Mouse (Mus musculus) thymus, postnatal 25 days (tissue): Measurements from ENCODE around the gene Dennd6a.

ENCODE experiments used
- DNase-seq: peaks from one replicate; pipeline ENCODE4 v3.0.0; 2022

Dennd6a gene

DNA sequence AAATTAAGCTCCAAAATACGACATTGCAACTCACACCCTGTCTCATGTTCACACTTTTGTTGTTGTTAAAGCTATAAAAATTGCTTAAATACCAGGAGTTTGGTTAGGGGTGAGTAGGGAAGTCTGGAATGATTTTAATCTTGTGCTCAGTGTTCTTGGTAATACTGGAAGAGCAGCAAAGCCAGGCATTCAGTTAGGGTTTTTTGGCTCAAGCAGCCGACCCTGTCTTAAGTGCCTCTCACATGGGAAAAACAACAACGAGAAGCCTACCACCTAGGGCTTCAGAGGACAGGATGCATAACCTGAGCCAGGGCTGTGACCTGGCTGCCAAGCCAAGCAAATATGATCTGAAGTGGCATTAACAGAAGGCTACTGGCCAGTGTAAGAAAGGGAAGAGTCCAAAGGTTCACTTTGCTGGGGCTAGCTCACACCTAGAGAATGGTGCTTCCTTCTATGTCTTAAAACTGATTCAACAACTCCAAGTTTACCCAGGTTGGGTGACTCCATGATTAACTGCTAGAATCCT lies 2.7 kb downstream of the Dennd6a start:
- DNase-seq, result no peak

- no peak for DNase-seq
Observed at GRCm38 (mm10) chr14:26578791-26579191, 5.1 kb downstream of the Dennd6a start.

- peak; percentile 84 for DNase-seq
Observed at GRCm38 (mm10) chr14:26579346-26580343, 6.0 kb downstream of the Dennd6a start.

DNA sequence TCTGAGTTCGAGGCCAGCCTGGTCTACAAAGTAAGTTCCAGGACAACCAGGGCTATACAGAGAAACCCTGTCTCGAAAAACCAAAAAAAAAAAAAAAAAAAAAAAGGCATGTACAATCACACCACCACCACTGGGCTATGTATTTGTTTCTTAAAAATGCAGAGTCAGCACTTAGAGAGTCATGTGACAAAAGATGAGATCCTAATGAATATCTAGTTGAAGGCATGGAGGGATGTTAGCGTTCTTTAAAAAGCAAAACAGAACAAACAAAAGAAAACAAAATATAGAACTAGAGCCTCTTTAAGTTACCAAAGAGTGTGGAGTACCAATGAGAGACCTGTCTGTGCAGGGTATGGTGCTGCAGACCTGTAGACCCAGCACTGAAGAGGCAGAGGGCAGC lies 10.0 kb downstream of the Dennd6a start:
- DNase-seq, result no peak

DNA sequence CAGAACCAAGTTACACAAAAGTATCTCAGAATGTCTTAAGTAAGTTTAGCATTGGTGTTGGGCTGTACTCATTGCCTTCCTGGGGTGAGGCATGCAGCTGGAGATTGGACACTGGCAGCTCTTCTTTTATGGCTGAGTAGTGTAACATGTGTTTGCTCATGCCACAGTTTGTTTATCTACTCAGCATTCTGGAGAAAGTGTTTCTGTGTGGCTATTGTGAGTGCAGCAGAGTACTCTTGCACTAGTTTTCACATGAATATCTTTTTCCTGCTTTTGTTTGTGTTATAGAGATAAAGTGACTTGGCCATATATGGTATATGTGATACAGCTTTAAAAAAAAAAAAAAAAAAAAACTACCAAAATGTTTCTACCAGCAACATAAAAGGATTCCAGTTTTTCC lies 13.5 kb downstream of the Dennd6a start:
- DNase-seq, result no peak

DNA sequence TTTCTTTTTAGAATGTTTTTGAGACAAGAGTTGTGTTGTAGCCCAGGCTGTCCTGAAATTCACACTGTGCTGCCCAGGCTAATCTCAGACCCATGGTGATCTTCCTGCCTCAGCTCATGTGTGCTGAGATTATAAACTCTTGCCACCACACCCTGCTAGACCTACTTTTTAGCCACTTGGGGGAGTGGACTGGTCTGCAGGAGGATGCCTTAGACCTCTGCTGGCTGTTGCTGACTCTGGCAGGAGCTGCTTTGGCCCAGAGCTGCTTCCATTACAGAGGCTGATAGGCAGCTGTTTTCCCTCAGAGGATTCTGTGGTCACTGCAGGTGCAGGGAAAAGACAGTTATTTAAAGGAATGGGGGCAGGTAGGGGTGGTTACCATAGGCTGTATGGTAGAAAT lies 17.7 kb downstream of the Dennd6a start:
- DNase-seq, result no peak

DNA sequence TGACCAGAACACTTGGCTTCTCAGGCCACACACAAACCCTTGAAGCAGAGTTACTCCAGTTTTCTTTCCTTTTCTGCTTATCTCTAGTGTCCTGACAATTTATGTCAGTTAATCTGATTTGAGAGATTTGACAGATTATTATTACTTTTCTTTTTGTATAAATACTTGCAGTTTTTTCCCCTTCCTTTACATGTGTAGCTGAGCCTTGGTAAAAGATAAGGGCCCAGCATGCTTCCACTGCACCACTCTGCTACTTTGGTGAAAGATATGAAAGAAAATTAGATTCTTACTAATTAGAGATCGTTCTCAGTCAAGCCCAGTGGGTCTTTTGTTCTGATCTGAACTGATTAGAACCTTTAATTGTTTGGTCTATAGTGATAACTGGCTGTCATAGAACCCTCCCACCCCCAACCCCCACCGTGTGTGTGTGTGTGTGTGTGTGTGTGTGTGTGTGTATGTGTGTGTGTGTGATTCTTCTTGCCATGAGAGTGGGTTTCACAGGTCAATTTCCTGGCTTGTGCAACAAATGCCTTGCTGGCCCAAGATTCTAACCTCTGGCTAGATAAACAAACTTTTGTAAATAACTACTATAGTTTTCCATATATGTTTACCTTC lies 19.7 kb downstream of the Dennd6a start:
- DNase-seq, result no peak

GRCm38 (mm10) chr14:26595167-26595566 lies 21.5 kb downstream of the Dennd6a start:
- DNase-seq, result no peak

DNA sequence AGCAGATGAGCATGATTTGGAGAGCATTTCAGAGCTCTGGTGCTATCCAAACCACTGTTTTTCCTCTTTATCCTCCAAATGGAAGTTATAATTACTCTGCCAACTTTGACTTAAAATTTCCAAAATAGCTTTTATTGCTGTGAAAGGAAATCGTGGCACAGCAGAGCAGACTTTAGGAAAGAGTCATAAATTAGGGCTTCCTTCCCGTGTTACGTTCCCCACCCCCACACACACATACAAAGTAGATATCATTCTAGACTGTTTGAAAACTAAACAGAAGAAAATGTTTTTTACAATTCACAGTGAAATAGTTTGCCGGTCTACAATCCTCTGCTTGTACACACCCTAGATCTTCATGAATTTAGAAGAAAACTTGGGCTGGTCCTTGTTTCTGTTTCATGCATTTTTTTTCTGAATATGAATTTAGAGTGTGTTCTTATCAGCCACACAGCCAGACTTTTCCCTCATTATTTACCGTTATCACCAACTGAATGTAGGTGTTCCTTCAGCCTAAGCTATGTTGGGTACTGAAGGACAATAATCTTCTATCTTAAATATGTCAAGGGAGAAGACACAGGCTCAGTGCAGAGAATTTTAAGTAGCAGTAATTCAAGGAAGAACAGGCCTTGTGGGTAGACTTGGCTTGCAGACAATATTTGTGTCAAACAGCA lies 22.2 kb downstream of the Dennd6a start:
- DNase-seq, result no peak

GRCm38 (mm10) chr14:26605354-26605753 lies 31.7 kb downstream of the Dennd6a start:
- no peak for DNase-seq

GRCm38 (mm10) chr14:26609674-26610073 lies 36.0 kb downstream of the Dennd6a start:
- no peak for DNase-seq

DNA sequence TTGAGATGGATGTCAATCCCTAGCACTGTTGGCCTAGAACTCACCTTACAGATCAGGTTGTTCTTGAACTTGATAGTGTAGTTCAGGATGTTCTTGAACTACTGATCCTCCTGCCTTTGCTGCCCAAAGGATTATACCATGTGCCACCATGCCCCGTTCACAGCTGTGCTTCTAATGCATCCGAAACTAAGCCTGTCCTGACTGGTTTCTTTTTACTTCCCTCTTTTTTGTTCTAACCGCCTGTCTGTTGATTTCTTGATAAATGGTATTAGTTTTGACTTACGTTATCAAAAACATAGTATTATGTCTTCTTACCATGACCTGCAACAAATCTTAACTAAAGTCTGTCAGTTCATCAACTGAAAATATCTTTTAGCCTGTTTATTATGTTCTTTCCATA lies 37.0 kb downstream of the Dennd6a start:
- DNase-seq, result no peak

DNA sequence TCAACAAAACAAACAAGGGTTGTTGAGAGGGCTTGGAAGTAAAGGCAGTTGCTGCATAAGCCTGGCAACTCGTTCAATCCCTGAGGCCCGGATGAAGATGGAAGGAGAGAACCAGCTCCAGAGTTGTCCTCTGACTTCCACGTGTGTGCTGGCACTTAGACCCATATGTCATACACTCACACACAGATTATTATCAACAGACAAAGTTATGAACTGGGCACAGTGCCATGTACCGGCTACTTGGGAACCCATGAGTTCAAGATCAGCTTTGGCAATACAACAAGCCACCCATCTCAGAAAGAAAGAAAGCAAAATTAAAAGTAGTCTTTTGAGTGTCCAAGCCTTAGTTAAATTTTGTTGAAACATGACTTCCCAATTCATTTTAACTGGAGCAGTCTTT lies 51.6 kb downstream of the Dennd6a start:
- no peak for DNase-seq

DNA sequence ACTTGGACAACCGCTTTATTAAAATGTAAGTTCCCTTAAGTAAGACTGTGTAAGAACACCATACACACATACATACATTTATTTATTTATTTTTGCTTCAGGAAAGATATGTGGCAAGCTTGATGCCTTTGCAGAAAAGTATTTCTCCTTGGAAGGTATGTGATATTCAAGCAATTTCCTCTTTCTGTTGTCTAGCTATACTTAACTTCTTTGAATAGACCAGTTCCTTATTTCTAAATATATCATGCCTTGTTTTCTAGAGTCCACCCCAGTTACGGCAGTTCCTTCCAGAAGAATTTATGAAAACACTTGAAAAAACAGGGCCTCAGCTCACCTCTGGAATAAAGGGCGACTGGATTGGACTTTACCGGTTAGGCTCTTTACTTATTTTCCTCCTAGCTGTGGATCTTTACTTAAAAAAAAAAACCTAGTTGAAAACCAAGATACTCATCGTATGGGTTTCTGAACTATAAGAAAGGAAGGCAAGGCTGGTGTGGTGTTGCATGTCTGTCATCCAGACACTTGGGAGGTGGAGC lies 53.0 kb downstream of the Dennd6a start:
- no peak for DNase-seq

GRCm38 (mm10) chr14:26637025-26637850 lies 63.6 kb downstream of the Dennd6a start:
- no peak for DNase-seq

GRCm38 (mm10) chr14:26637851-26638707 lies 64.4 kb downstream of the Dennd6a start, which contains the start of gene Arf4:
Gene Arf4 (plus strand): TSS chr14:26638074.
- DNase-seq, result peak; percentile 96

- DNase-seq, result peak; percentile 50
Observed at GRCm38 (mm10) chr14:26638708-26639084, 65.0 kb downstream of the Dennd6a start.

DNA sequence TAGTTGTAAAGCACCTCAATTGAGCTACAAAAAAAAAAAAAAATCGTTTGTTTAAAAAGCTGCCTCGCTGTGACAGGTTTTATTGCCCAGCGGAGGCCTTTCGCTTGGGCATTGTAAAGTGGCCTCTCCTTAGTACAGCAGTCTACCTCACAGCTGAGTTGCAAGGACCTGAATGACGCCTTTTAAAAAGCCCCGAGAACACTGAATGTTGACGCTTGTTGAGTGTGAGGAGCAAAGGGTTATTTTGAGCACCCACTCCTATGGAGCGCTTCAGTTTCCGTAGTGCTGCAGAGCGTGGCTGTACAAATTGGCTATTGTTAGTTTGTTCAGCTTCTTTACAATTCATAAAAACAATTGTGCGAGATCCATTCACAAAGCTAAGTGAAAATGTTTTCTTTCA lies 65.6 kb downstream of the Dennd6a start:
- DNase-seq, result peak; percentile 11

- DNase-seq, result no peak
Observed at GRCm38 (mm10) chr14:26639961-26640360, 66.3 kb downstream of the Dennd6a start.

GRCm38 (mm10) chr14:26643006-26643624 lies 69.5 kb downstream of the Dennd6a start:
- no peak for DNase-seq
